Mouse (Mus musculus): Measurements from ENCODE around the gene Hoxb13. TPM values are rescaled to one million over a fixed set of nuclear protein-coding genes. Genes with fewer than 3 reads are reported as not detected.
A peak's percentile ranks its signal among the peaks of the same experiment; 100 is the strongest.

Gene Hoxb13
- total and polyA plus RNA-seq, 3 experiments = 13.8 to 16.7 TPM; not detected in 1

GRCm38 (mm10) chr11:96234906-96235305, 40.8 kb downstream of the Hoxb13 start:
- H3K36me3 ChIP-seq (ENCODE audit: control insufficient read depth in 1 of 2, insufficient read depth in 2 of 2, low read length in 2 of 2) = no peaks in the 10 kb centered on the region
- no peaks in the 10 kb centered on the region for H3K79me2 ChIP-seq (ENCODE audit: control insufficient read depth, insufficient read depth, low read length, poor library complexity)
- DNase-seq (ENCODE audit: low read depth, low spot score) = peak; percentile 68
- no peaks in the 10 kb centered on the region for H3K9me3 ChIP-seq (replicated peaks; ENCODE audit: insufficient read depth, low read length)
- H3K4me1 ChIP-seq (ENCODE audit: control insufficient read depth in 1 of 2, insufficient read depth in 2 of 2, low read length in 2 of 2) = no peaks in the 10 kb centered on the region
- TF ChIP-seq TBP (IDR thresholded peaks at IDR 0.05; ENCODE audit: low read depth, low read length) (no peak), HCFC1 (IDR thresholded peaks at IDR 0.05; ENCODE audit: low read depth, low read length) (no peak), NRF1 (IDR thresholded peaks at IDR 0.05; ENCODE audit: insufficient read depth, low read depth, low read length, poor library complexity, severe bottlenecking) (no peak), RAD21 (IDR thresholded peaks at IDR 0.05; ENCODE audit: low read depth, low read length) (peak; percentile 84), MAZ (IDR thresholded peaks at IDR 0.05; ENCODE audit: low read depth, low read length) (no peak), CHD1 (IDR thresholded peaks at IDR 0.05; ENCODE audit: low read depth, low read length) (no peak), UBTF (IDR thresholded peaks at IDR 0.05; ENCODE audit: borderline replicate concordance, insufficient read depth, low read depth, low read length) (no peak), ZC3H11A (IDR thresholded peaks at IDR 0.05; ENCODE audit: low read depth, low read length) (peak; percentile 83), CTCF (IDR thresholded peaks at IDR 0.05 in 2 of 3, conservative IDR thresholded peaks at IDR 0.05 in 1 of 3; ENCODE audit: control insufficient read depth in 1 of 3, insufficient read depth in 1 of 3, low read depth in 2 of 3, low read length in 3 of 3, poor library complexity in 1 of 3, severe bottlenecking in 1 of 3) (peak; percentile 60 to 97 (median 84)), SMC3 (IDR thresholded peaks at IDR 0.05; ENCODE audit: low read depth, low read length) (peak; percentile 87), ETS1 (IDR thresholded peaks at IDR 0.05; ENCODE audit: low read depth, low read length) (no peak), MAFK (IDR thresholded peaks at IDR 0.05; ENCODE audit: borderline replicate concordance, low read depth, low read length) (no peak)
- H3K4me3 ChIP-seq (ENCODE audit: control insufficient read depth in 1 of 2, insufficient read depth in 1 of 2, low read depth in 2 of 2, low read length in 2 of 2) = no peak overlapping the region
- no peak overlapping the region for H3K27ac ChIP-seq (ENCODE audit: control insufficient read depth, low read depth, low read length)
- H3K9ac ChIP-seq (ENCODE audit: control insufficient read depth, low read depth, low read length, poor library complexity, severe bottlenecking) = no peak overlapping the region
- H3K27me3 ChIP-seq (ENCODE audit: control insufficient read depth in 1 of 2, insufficient read depth in 2 of 2, low read length in 2 of 2) = peaks cover 7 to 9% of the 10 kb centered on the region in 2 experiments

DNA sequence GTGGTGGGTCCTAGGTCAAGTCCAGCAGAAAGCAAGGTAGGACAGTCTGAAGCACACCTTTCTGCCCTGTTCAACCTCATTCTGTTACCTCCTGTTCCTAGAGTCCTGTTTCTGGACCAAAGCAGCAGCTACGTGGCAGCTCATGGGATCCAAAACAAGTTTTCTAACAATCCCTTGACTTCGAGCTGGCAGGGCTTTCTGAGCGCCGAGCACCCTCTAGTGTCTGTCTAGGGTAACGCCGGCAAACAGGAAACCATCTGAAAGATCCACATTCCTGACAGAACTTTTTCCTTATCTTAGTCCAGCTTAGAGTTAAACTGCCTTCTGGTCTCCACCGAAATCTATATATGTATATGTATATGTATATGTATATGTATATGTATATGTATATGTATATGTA, 46.1 kb downstream of the Hoxb13 start:
- Histone ChIP-seq H3K4me3 (ENCODE audit: control insufficient read depth in 1 of 2, insufficient read depth in 1 of 2, low read depth in 2 of 2, low read length in 2 of 2) (no peak overlapping the region), H3K4me1 (ENCODE audit: control insufficient read depth in 1 of 2, insufficient read depth in 2 of 2, low read length in 2 of 2) (no peaks in the 10 kb centered on the region), H3K27ac (ENCODE audit: control insufficient read depth, low read depth, low read length) (no peak overlapping the region), H3K9me3 (replicated peaks; ENCODE audit: insufficient read depth, low read length) (no peaks in the 10 kb centered on the region), H3K79me2 (ENCODE audit: control insufficient read depth, insufficient read depth, low read length, poor library complexity) (no peaks in the 10 kb centered on the region), H3K36me3 (ENCODE audit: control insufficient read depth in 1 of 2, insufficient read depth in 2 of 2, low read length in 2 of 2) (no peaks in the 10 kb centered on the region), H3K27me3 (ENCODE audit: control insufficient read depth in 1 of 2, insufficient read depth in 2 of 2, low read length in 2 of 2) (peaks cover 6 to 15% of the 10 kb centered on the region in 2 experiments), H3K9ac (ENCODE audit: control insufficient read depth, low read depth, low read length, poor library complexity, severe bottlenecking) (no peak overlapping the region)
- peak; percentile 74 for DNase-seq (ENCODE audit: low read depth, low spot score)
- TF ChIP-seq UBTF (IDR thresholded peaks at IDR 0.05; ENCODE audit: borderline replicate concordance, insufficient read depth, low read depth, low read length) (no peak), GATA1 (IDR thresholded peaks at IDR 0.05; ENCODE audit: low read depth, low read length) (no peak), JUND (IDR thresholded peaks at IDR 0.05; ENCODE audit: low read depth, low read length) (no peak), EP300 (IDR thresholded peaks at IDR 0.05; ENCODE audit: low read depth in 1 of 2, low read length in 2 of 2) (no peak), ZKSCAN1 (IDR thresholded peaks at IDR 0.05; ENCODE audit: low read depth, low read length) (no peak), POLR2AphosphoS5 (IDR thresholded peaks at IDR 0.05; ENCODE audit: borderline replicate concordance, low read depth, low read length) (no peak), SMC3 (IDR thresholded peaks at IDR 0.05; ENCODE audit: low read depth, low read length) (peak; percentile 81), POLR2A (IDR thresholded peaks at IDR 0.05; ENCODE audit: control insufficient read depth in 1 of 2, insufficient read depth in 1 of 2, low read depth in 1 of 2, low read length in 2 of 2, poor library complexity in 1 of 2) (no peak), TBP (IDR thresholded peaks at IDR 0.05; ENCODE audit: low read depth, low read length) (no peak), ZC3H11A (IDR thresholded peaks at IDR 0.05; ENCODE audit: low read depth, low read length) (peak; percentile 42; the same call in 1 of the 2 replicates), CTCF (IDR thresholded peaks at IDR 0.05 in 2 of 3, conservative IDR thresholded peaks at IDR 0.05 in 1 of 3; ENCODE audit: control insufficient read depth in 1 of 3, insufficient read depth in 1 of 3, low read depth in 2 of 3, low read length in 3 of 3, poor library complexity in 1 of 3, severe bottlenecking in 1 of 3) (peak; percentile 88 to 91 (median 88)), MYB (IDR thresholded peaks at IDR 0.05; ENCODE audit: low read depth, low read length) (no peak), POLR2AphosphoS2 (IDR thresholded peaks at IDR 0.05; ENCODE audit: low read length) (no peak), MAFK (IDR thresholded peaks at IDR 0.05; ENCODE audit: borderline replicate concordance, low read depth, low read length) (no peak), RAD21 (IDR thresholded peaks at IDR 0.05; ENCODE audit: low read depth, low read length) (peak; percentile 84), KAT2A (conservative IDR thresholded peaks at IDR 0.05; ENCODE audit: low read depth, low read length) (no peak), CHD2 (IDR thresholded peaks at IDR 0.05; ENCODE audit: low read length) (no peak), SIN3A (IDR thresholded peaks at IDR 0.05; ENCODE audit: low read length) (no peak), TAL1 (IDR thresholded peaks at IDR 0.05; ENCODE audit: low read length) (no peak), MYC (IDR thresholded peaks at IDR 0.05; ENCODE audit: low read depth, low read length) (no peak), CHD1 (IDR thresholded peaks at IDR 0.05; ENCODE audit: low read depth, low read length) (no peak), ELF1 (IDR thresholded peaks at IDR 0.05; ENCODE audit: low read depth, low read length) (no peak), USF2 (IDR thresholded peaks at IDR 0.05; ENCODE audit: borderline replicate concordance in 1 of 2, insufficient read depth in 1 of 2, low read depth in 1 of 2, low read length in 2 of 2) (no peak), E2F4 (IDR thresholded peaks at IDR 0.05; ENCODE audit: borderline replicate concordance, low read depth, low read length) (no peak), MXI1 (IDR thresholded peaks at IDR 0.05; ENCODE audit: low read depth, low read length) (no peak), TCF12 (IDR thresholded peaks at IDR 0.05; ENCODE audit: low read depth, low read length) (no peak)

Measured in MEL (cell line).